Mouse (Mus musculus): Measurements from ENCODE around the gene Ccdc71. TPM values are rescaled to one million over a fixed set of nuclear protein-coding genes. Genes with fewer than 3 reads are reported as not detected.

Ccdc71 gene
- not detected in 2 replicates for polyA plus RNA-seq (2012; ENCODE audit: insufficient read depth, insufficient read length, low replicate concordance, missing spikeins)

DNA sequence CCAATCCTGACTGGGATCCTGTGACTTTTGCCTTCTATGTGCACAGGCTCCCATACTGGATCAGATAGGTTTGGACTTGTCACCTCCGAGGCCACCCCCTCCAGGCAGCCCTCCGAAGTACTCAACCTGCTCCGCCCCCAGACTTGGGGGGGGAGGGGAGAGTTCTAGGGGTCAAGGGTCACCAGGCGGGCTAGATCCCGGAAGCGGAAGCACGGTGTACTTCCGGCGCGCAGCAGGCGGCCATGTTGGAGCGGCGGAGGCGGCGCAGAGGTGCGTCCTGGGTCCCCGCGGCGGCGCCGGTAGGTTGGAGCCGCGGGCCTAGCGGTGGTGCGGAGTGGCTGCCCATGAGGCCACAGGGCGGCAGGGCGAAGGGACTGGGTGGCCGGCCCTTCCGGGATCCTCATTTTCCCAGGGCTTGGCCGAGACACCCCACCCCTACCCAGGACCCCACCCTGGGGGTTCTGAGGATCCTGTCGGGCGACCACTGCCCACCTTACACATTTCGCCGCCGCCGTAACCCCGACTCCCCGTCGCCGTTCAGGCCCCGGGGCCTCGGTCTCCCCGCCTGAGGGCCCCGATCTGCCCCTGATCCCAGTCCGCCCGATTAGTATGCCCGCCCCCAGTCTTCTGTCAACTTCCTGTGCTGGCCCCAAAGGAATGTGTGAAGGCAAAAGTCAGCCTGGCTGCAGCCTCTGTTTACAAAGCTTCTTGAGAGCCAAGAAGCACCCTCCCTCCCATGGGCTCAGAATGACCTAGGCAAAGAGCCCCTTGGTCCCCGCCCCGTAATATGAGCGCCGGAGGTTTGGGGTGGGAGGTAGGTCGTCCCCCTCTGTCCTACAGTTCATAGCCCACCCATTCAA lies at the start of gene Ccdc71:
TSS of gene Ccdc71 (plus strand) at position 209 of the 860 bp plus-strand sequence.
- no peak for TF ChIP-seq CTCF (IDR thresholded peaks at IDR 0.05; ENCODE audit: insufficient read depth, low read depth, low read length)
- peak; percentile 37; the same call in 1 of the 2 replicates for TF ChIP-seq POLR2A (IDR thresholded peaks at IDR 0.05; ENCODE audit: insufficient read depth, low read depth, low read length)
- WGBS = 1% methylated on average over 52 of the region's 52 CpGs
- H3K27ac ChIP-seq (ENCODE audit: insufficient read depth, low read depth, low read length) = no peak within 1 kb of the TSS
- peaks cover 11% of the 10 kb centered on the region for H3K4me1 ChIP-seq (ENCODE audit: control insufficient read depth, insufficient read depth, low read length)
- H3K4me3 ChIP-seq (ENCODE audit: insufficient read depth, low read depth, low read length) = peak within 1 kb of the TSS; percentile 84

DNA sequence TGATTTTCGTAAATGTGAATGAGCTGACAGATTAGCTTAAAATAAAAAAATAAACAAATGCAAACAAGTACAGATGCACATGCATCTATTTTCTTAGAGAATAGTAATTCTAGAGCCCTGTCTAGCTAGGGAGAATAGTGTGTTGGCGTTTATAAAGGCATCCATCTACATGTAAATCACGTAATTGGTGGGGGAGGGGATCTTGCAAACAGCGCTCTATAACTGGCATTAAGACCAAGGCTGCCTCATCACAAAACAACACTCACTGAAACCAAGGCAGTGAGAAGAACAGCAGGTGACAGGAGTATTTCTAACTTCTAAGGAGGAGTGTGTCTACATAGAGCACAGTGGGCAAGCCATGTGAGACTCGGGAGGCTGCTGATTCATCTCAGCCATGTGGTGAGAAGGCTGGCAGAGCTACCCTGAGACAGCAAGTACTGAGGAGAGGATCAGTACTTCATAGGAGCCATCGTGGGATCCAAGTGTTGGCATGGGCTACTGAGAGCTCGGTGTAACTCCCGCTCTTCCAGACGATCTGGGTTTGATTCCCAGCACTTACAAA lies 48.9 kb upstream of the Ccdc71 start:
- TF ChIP-seq CTCF (IDR thresholded peaks at IDR 0.05; ENCODE audit: insufficient read depth, low read depth, low read length) = no peak
- TF ChIP-seq POLR2A (IDR thresholded peaks at IDR 0.05; ENCODE audit: insufficient read depth, low read depth, low read length) = no peak
- WGBS = 42% methylated on average over 9 of the region's 9 CpGs
- H3K4me3 ChIP-seq (ENCODE audit: insufficient read depth, low read depth, low read length) = no peak overlapping the region
- no peak overlapping the region for H3K27ac ChIP-seq (ENCODE audit: insufficient read depth, low read depth, low read length)
- no peaks in the 10 kb centered on the region for H3K4me1 ChIP-seq (ENCODE audit: control insufficient read depth, insufficient read depth, low read length)

DNA sequence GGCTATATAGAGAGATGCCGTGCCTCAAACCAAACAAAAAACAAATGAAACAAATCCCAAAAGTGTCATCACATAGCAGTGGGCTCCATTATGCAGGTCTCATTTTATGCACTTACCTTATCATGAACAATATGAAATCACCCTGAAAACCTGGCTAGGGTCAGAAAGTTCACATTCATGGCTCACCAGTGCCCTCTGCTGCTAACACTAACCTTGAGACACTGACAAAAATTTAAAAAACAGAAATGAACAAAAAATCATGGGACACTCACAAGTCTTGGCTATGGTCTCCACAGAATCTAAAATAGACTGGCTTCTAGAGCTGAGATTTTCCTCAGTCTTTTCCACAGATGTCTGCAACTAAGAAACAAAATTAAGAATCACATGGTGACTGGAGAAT lies 48.1 kb upstream of the Ccdc71 start:
- H3K4me1 ChIP-seq (ENCODE audit: control insufficient read depth, insufficient read depth, low read length) = no peaks in the 10 kb centered on the region
- H3K4me3 ChIP-seq (ENCODE audit: insufficient read depth, low read depth, low read length) = no peak overlapping the region
- no peak for TF ChIP-seq CTCF (IDR thresholded peaks at IDR 0.05; ENCODE audit: insufficient read depth, low read depth, low read length)
- no peak for TF ChIP-seq POLR2A (IDR thresholded peaks at IDR 0.05; ENCODE audit: insufficient read depth, low read depth, low read length)
- no peak overlapping the region for H3K27ac ChIP-seq (ENCODE audit: insufficient read depth, low read depth, low read length)
- WGBS = 64% methylated on average over 1 of the region's 1 CpGs

DNA sequence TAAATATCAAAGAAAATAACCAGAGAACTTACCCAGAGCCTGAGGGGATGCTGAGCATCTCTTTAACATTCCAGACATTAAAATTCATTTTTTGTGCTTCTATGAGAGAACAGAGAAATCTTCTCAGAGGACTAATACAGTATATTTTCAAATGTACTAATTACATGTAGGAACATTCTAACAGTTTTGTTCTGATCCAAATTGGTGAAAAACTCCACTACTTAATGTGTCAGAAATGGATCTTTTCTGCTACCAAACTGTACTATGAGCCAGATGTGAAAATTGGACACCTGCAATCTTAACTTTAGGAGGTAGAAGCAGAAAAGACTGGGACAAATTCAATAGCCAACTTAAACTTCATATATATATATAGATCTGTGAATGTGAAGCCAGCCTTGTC lies 31.9 kb upstream of the Ccdc71 start, which contains the start of gene Ccdc36:
TSS of gene Ccdc36 (minus strand) at position 101 of the 400 bp plus-strand sequence.
- no peak for TF ChIP-seq CTCF (IDR thresholded peaks at IDR 0.05; ENCODE audit: insufficient read depth, low read depth, low read length)
- no peak for TF ChIP-seq POLR2A (IDR thresholded peaks at IDR 0.05; ENCODE audit: insufficient read depth, low read depth, low read length)
- no peak within 1 kb of the TSS for H3K4me3 ChIP-seq (ENCODE audit: insufficient read depth, low read depth, low read length)
- no peak within 1 kb of the TSS for H3K27ac ChIP-seq (ENCODE audit: insufficient read depth, low read depth, low read length)
- peaks cover 4% of the 10 kb centered on the region for H3K4me1 ChIP-seq (ENCODE audit: control insufficient read depth, insufficient read depth, low read length)

DNA sequence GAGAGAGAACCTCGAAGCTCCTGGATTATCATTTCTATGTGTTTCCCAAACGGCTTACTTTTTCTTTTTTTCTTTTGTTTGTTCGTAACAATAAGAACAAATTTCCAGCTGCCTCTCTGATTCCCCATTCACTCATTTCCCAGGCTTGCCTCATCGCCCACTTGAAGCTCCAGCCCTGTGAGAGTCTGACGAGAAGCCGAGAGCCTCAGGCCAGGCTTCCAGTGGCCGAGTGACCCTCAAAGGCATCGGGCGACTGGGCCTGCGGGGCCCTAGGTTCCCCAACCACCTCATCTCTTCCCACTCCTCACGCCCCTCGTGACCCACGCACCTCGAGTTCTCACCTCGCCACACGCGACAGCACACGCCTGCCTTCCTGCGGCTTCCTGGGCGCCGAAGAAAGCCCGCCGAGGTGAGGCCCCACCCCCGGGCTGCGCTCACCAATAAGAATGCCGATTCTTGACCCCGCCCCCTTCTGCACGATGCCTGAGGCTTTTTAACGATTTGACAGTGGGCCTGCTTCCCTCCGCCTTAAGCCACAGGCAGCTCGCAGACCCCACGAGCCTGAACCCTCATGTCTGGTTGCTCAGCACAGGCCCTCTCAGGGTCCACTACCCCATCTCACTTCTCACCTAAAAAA lies 28.8 kb upstream of the Ccdc71 start:
- TF ChIP-seq POLR2A (IDR thresholded peaks at IDR 0.05; ENCODE audit: insufficient read depth, low read depth, low read length) = no peak
- no peak for TF ChIP-seq CTCF (IDR thresholded peaks at IDR 0.05; ENCODE audit: insufficient read depth, low read depth, low read length)
- WGBS = 53% methylated on average over 32 of the region's 32 CpGs
- Histone ChIP-seq H3K4me3 (ENCODE audit: insufficient read depth, low read depth, low read length) (peak overlapping the region; percentile 31), H3K4me1 (ENCODE audit: control insufficient read depth, insufficient read depth, low read length) (peaks cover 8% of the 10 kb centered on the region), H3K27ac (ENCODE audit: insufficient read depth, low read depth, low read length) (no peak overlapping the region)

DNA sequence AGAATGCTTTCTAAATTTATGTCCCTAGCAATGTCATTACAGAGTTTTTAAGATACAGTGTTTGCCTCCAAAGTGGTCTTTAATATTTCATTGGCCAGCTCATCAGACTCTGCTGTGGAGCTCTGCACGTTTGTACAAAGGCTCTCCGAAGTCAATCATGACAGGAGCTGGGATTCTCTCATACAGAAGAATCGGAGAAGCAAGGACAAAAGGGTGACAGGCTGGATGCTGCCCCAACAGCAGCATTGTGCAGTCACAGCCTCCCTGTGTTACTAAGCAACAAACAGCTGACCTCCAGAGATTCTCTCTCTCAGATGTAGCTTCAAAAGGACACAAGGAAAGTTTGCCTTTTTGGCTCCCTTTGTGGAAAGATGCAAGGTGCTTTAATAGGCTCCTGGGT lies 24.1 kb upstream of the Ccdc71 start, which contains the start of gene BC048562:
TSS of gene BC048562 (plus strand) at position 301 of the 400 bp plus-strand sequence.
- Histone ChIP-seq H3K4me3 (ENCODE audit: insufficient read depth, low read depth, low read length) (no peak within 1 kb of the TSS), H3K27ac (ENCODE audit: insufficient read depth, low read depth, low read length) (no peak within 1 kb of the TSS), H3K4me1 (ENCODE audit: control insufficient read depth, insufficient read depth, low read length) (peaks cover 28% of the 10 kb centered on the region)
- 48% methylated on average over 3 of the region's 3 CpGs for WGBS
- TF ChIP-seq CTCF (IDR thresholded peaks at IDR 0.05; ENCODE audit: insufficient read depth, low read depth, low read length) = no peak
- TF ChIP-seq POLR2A (IDR thresholded peaks at IDR 0.05; ENCODE audit: insufficient read depth, low read depth, low read length) = no peak

DNA sequence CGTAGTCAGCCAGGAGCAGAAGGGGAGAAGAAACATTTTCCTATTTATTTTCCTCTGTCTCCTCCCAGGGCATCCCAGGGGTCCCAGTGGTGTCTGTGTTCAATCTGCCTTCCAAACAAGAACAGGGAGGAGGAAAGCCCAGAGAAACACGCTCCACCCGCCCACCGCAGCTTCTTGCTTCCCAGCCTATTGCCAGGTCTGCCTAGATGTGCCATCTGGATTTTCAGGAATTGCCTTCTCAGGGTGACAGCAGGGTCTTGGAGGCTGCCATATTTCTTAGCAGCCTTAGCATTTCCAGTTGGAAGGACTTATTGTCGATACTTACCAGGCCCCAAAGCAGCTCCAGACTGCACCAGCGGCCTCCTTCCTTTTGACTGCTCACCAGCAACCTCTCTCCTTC lies 21.2 kb upstream of the Ccdc71 start:
- TF ChIP-seq CTCF (IDR thresholded peaks at IDR 0.05; ENCODE audit: insufficient read depth, low read depth, low read length) (no peak), POLR2A (IDR thresholded peaks at IDR 0.05; ENCODE audit: insufficient read depth, low read depth, low read length) (no peak)
- Histone ChIP-seq H3K4me3 (ENCODE audit: insufficient read depth, low read depth, low read length) (no peak overlapping the region), H3K27ac (ENCODE audit: insufficient read depth, low read depth, low read length) (no peak overlapping the region), H3K4me1 (ENCODE audit: control insufficient read depth, insufficient read depth, low read length) (peaks cover 25% of the 10 kb centered on the region)
- WGBS = 49% methylated on average over 6 of the region's 6 CpGs

DNA sequence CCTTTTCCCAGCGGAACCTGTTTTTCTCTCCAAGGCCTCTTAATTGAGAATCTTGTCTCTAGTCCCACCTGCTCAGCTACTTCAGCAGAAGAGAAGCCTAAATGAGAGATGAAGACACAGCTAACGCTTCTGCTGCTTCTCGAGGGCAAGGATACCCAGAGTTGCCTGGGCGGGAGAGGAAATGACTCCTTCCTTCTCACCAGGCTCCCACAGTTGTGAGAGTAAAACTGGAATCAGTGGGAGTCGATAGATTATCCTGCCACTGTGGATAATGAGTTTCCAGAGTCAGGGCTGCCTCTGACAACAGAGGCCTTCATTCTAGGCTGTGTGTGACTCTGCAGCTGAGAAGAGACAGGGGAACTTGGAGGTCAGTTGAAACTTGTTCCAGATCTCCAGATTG lies 19.8 kb upstream of the Ccdc71 start:
- no peak for TF ChIP-seq POLR2A (IDR thresholded peaks at IDR 0.05; ENCODE audit: insufficient read depth, low read depth, low read length)
- TF ChIP-seq CTCF (IDR thresholded peaks at IDR 0.05; ENCODE audit: insufficient read depth, low read depth, low read length) = no peak
- WGBS = 32% methylated on average over 5 of the region's 5 CpGs
- Histone ChIP-seq H3K27ac (ENCODE audit: insufficient read depth, low read depth, low read length) (peak overlapping the region; percentile 82), H3K4me1 (ENCODE audit: control insufficient read depth, insufficient read depth, low read length) (peaks cover 25% of the 10 kb centered on the region), H3K4me3 (ENCODE audit: insufficient read depth, low read depth, low read length) (no peak overlapping the region)
